Mouse (Mus musculus) cerebellum, adult 2 months (tissue): Measurements from ENCODE around the gene Tsc22d1.

Source experiments
- CTCF ChIP-seq: fragments of 200-500 bp; IDR thresholded peaks from 2 replicates; pipeline ENCODE4 v1.5.1; 2011; ENCODE audit warnings: low read depth, mild to moderate bottlenecking, control low read depth, low read length, moderate library complexity, borderline replicate concordance; ENCODE audit not compliant: insufficient read depth
- POLR2A ChIP-seq: fragments of 200-500 bp; IDR thresholded peaks from 2 replicates; pipeline ENCODE4 v1.6.1; 2011; ENCODE audit warnings: low read length, control low read depth, borderline replicate concordance; ENCODE audit not compliant: insufficient read depth

DNA sequence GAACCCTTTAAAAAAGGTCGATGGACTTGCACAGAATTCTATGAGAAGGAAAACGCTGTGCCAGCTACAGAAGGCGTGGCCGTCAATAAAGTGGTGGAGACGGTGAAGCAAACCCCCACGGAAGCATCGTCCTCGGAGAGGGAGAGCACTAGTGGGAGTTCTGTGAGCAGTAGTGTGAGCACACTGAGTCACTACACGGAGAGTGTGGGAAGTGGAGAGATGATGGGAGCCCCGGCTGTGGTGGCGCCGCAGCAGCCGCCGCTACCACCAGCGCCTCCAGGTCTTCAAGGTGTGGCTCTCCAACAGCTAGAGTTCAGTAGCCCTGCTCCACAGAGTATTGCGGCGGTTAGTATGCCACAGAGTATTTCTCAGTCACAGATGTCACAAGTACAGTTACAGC lies 2.6 kb downstream of the Tsc22d1 start:
- no peak for TF ChIP-seq CTCF
- no peak for TF ChIP-seq POLR2A
